Mouse (Mus musculus): ENCODE data around the gene AW822073.
"Not testable (repeated sequence)": the region's sequence is repeated elsewhere in the genome, so short reads cannot be mapped to it uniquely, and the experiment has no call there.

The AW822073 gene

GRCm38 (mm10) chr10:58224827-58225785 is at the start of gene AW822073:
TSS of gene AW822073 (minus strand) at chr10:58224930.
- peak in 1 of 2 experiments; percentile 66 for DNase-seq (ENCODE audit: inconsistent age in 2 of 2, low spot score in 1 of 2)

GRCm38 (mm10) chr10:58258466-58258865 is 33.7 kb upstream of the AW822073 start:
- peak; percentile 29 to 79 for DNase-seq (ENCODE audit: inconsistent age in 2 of 2, low spot score in 1 of 2)

- DNase-seq (ENCODE audit: inconsistent age in 2 of 2, low spot score in 1 of 2): peak in 1 of 2 experiments; percentile 44
Observed at GRCm38 (mm10) chr10:58255954-58256353, 31.2 kb upstream of the AW822073 start.

GRCm38 (mm10) chr10:58255213-58255892 is 30.6 kb upstream of the AW822073 start, which contains the start of gene Gcc2:
TSS of gene Gcc2 (plus strand) at chr10:58255497.
- DNase-seq (ENCODE audit: inconsistent age in 2 of 2, low spot score in 1 of 2): peak; percentile 96 to 97

- DNase-seq (ENCODE audit: inconsistent age in 2 of 2, low spot score in 1 of 2): peak; percentile 39 to 74
Observed at GRCm38 (mm10) chr10:58254635-58255175, 30.0 kb upstream of the AW822073 start.

GRCm38 (mm10) chr10:58249535-58249934 is 24.8 kb upstream of the AW822073 start:
- no peak for DNase-seq (ENCODE audit: inconsistent age in 2 of 2, low spot score in 1 of 2)

GRCm38 (mm10) chr10:58238984-58239740 is 14.4 kb upstream of the AW822073 start:
- DNase-seq (ENCODE audit: inconsistent age in 2 of 2, low spot score in 1 of 2): peak; percentile 49 to 83

GRCm38 (mm10) chr10:58236613-58237012 is 11.9 kb upstream of the AW822073 start, which contains the start of gene Gm4981:
TSS of gene Gm4981 (minus strand) at chr10:58236701.
- DNase-seq (ENCODE audit: inconsistent age in 2 of 2, low spot score in 1 of 2): no peak

GRCm38 (mm10) chr10:58234985-58235384 is 10.3 kb upstream of the AW822073 start:
- DNase-seq (ENCODE audit: inconsistent age in 2 of 2, low spot score in 1 of 2): peak in 1 of 2 experiments; percentile 67

GRCm38 (mm10) chr10:58233740-58234121 is 9.0 kb upstream of the AW822073 start:
- peak in 1 of 2 experiments; percentile 29 for DNase-seq (ENCODE audit: inconsistent age in 2 of 2, low spot score in 1 of 2)

- peak in 1 of 2 experiments; percentile 68 for DNase-seq (ENCODE audit: inconsistent age in 2 of 2, low spot score in 1 of 2)
Observed at GRCm38 (mm10) chr10:58233054-58233739, 8.5 kb upstream of the AW822073 start.

GRCm38 (mm10) chr10:58232641-58232969 is 7.9 kb upstream of the AW822073 start, which contains the start of gene Duxf3:
TSS of gene Duxf3 (minus strand) at chr10:58232675.
- DNase-seq (ENCODE audit: inconsistent age in 2 of 2, low spot score in 1 of 2): peak in 1 of 2 experiments; percentile 36

GRCm38 (mm10) chr10:58231779-58232640 is 7.3 kb upstream of the AW822073 start:
- DNase-seq (ENCODE audit: inconsistent age in 2 of 2, low spot score in 1 of 2): peak; percentile 76 to 88

GRCm38 (mm10) chr10:58231088-58231487 is 6.4 kb upstream of the AW822073 start:
- peak; percentile 44 to 71 for DNase-seq (ENCODE audit: inconsistent age in 2 of 2, low spot score in 1 of 2)

- DNase-seq (ENCODE audit: inconsistent age in 2 of 2, low spot score in 1 of 2): peak in 1 of 2 experiments; percentile 50
Observed at GRCm38 (mm10) chr10:58230021-58230420, 5.3 kb upstream of the AW822073 start.

- peak; percentile 40 to 69 for DNase-seq (ENCODE audit: inconsistent age in 2 of 2, low spot score in 1 of 2)
Observed at GRCm38 (mm10) chr10:58227798-58228197, 3.1 kb upstream of the AW822073 start.

GRCm38 (mm10) chr10:58226357-58226756 is 1.6 kb upstream of the AW822073 start:
- DNase-seq (ENCODE audit: inconsistent age in 2 of 2, low spot score in 1 of 2): not testable (repeated sequence)

- peak; percentile 70 to 78 for DNase-seq (ENCODE audit: inconsistent age in 2 of 2, low spot score in 1 of 2)
Observed at GRCm38 (mm10) chr10:58223972-58224805, 541 bp downstream of the AW822073 start.

Measured in adrenal gland, adult (tissue).